Mouse (Mus musculus) splenic B cell, adult 2 months (primary cell): Measurements from ENCODE around the gene Dennd1b.

Source experiments
- DNase-seq: peaks from one replicate; pipeline ENCODE4 v3.0.0-alpha.2; 2011; ENCODE audit warnings: low read depth, low spot score
- H3K27me3 ChIP-seq: 2 replicates; pipeline ENCODE4 v1.6.1; 2012; ENCODE audit warnings: mild to moderate bottlenecking, low read length, moderate library complexity, mixed read lengths; ENCODE audit not compliant: control insufficient read depth, poor library complexity, insufficient read depth, severe bottlenecking
- H3K36me3 ChIP-seq: 2 replicates; pipeline ENCODE4 v1.6.1; 2012; ENCODE audit warnings: mild to moderate bottlenecking, low read length, moderate library complexity, mixed read lengths; ENCODE audit not compliant: control insufficient read depth, poor library complexity, insufficient read depth, severe bottlenecking

Gene Dennd1b

DNA sequence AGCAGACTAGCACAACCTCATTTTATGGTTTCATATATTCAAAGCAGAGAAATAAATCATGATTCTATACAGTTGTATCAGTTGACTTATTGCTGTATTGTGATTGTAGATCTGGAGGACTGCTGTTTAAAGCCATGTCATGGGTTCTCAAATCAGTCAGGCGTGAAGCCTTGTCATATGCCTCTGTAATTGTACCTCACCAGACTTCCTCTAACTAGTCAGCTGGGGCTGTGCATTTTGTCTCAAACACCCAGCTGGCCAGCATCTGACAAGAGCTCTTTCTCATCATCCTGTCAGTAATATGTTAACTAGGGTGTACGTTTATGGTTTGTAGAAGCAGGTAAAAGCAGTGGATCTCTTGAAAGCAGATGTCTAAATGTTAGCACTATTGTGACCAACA, 104.0 kb downstream of the Dennd1b start:
- peak; percentile 89 for DNase-seq
- no peaks in the 10 kb centered on the region for H3K27me3 ChIP-seq
- peaks cover 6% of the 10 kb centered on the region for H3K36me3 ChIP-seq

DNA sequence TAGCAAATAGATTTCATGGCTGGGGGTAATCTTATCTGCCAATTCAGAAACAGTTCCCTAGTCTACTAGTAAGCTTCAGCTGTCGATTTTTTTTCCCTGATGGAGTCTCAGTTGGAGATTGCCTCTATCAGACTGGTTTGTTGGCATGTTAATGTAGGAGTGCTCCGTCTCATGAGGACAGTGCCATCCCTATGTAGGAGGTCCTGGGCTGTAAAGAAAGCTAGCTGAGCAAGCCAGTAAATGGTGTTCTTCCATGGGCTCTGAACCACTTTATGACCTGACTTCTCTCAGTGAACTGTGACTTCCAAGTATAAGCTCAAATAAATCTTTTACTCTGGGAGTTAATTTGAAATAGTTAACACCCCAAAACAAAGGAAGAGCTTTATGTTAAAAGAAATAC, 107.8 kb downstream of the Dennd1b start:
- H3K36me3 ChIP-seq: 0 out of 2 replicates have a peak, but pooled peaks cover 1% of the 10 kb centered on the region
- no peaks in the 10 kb centered on the region for H3K27me3 ChIP-seq
- DNase-seq: no peak

DNA sequence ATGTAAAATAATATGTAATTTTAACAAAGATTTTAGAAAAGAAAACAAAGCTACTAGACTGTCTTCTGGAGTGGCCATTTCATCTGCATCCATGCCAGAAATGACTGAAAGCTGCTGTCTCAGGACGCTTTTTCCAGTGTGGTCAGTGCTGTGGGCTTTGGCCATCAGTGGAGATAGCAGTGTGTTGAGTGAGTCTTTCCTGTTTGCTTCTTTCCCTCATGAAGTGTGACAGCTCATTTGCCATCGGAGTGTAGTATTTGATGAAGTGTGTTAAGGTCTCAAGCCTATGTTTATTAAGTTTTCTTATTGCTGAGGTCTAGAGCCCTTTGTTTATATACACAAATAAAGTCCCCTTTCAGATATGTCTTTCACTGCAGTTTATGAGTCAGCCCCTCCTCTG, 112.4 kb downstream of the Dennd1b start:
- DNase-seq: no peak
- peaks cover 2% of the 10 kb centered on the region; the same call in 1 of the 2 replicates for H3K36me3 ChIP-seq
- H3K27me3 ChIP-seq: no peaks in the 10 kb centered on the region

DNA sequence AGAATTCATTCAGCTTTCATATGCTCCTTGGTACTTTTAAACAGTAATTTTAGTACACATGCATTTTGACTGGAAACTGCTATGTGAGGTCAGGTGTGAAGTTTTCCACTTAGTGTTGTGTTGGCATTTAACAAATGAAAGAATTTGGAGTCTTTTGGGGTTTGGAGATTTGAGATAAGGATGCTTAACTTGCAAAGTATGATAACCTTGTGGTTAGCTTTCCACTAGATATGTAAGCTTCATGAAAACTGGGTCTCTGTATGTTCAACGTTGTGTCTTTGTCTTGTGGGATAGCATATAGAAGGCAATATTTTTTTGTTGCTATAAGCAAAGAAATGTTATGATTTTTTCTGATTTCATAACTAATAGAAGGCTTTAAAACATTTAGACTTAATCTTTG, 114.8 kb downstream of the Dennd1b start:
- H3K27me3 ChIP-seq: no peaks in the 10 kb centered on the region
- peaks cover 2% of the 10 kb centered on the region; the same call in 1 of the 2 replicates for H3K36me3 ChIP-seq
- DNase-seq: no peak

DNA sequence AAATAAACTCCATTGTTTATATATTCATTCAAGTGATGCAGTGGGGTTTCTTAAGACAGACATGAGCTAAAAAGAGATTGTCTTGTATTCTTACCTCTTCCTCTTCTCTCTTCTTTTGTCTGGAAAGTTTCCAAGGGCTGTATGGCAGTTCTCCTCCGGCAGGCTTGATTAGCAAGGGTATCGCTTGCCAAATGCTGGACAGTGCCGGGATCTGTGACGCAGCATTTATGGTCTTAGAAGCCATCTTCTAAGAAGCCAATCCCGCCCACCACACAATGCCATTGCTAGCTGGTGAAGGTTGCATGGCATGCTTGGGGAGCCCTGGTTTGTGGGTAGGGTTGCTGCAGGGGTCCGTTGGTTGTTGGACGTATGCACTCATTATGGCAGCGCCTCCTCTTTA, 115.8 kb downstream of the Dennd1b start:
- Histone ChIP-seq H3K36me3 (peaks cover 2% of the 10 kb centered on the region; the same call in 1 of the 2 replicates), H3K27me3 (no peaks in the 10 kb centered on the region)
- no peak for DNase-seq

DNA sequence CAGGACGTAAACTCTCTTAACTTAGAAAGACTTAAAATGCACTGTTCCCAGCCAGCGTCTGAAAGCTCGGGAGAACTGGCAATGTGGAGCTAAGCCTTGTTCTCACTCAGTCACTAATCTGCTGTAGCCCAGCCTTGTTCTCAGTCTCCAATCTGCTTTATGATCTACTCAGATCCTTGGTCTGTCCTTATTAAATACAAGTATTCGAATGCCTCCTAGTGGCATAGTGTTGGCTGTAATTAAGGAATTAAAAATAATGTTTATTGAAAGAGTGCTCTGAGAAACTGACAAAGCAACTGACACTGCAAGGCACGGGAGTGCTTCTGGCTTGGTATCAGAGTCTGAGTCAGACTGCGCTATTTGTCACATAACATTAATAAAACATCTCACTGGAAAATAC, 116.3 kb downstream of the Dennd1b start:
- H3K36me3 ChIP-seq: peaks cover 2% of the 10 kb centered on the region; the same call in 1 of the 2 replicates
- peak; percentile 19 for DNase-seq

DNA sequence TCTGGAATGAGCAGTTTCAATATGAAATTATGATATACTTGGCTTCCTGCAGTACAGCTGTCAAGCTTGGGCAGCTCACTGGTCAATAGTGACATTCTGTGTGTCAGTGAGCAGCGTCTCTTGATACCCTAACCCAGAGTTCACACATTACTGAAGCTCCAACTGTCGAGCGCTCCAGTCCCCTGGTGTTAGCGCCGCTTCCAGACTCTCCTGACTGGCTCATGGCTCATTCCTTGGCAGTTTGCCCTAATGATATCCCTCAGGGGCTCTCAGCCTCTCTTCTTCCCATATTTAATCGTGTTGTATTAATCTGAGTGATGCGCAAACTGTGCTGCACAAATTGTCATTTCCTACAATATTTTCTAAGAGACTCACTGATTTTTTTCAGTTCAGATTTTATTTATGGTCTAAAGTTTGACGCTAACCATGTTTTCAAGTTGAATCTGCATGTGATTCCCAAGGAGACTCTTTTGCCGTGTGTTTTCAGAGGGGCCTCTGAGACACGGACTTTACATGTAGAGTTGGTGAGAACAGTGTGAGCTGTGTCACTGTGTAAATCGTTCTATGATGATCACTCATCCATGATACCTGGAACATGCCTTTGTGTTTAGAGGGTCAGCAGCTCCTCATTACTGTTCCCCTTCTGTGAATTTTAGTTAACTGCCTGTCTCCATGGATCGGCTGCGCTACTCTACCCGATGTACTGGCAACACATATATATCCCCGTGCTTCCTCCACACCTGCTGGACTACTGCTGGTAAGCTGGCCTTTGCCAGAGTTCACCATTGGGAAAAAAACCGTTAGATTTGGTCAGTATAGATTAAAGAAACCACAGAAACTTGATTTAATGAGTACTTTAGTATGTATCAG, 117.5 kb downstream of the Dennd1b start:
- DNase-seq: no peak
- H3K36me3 ChIP-seq: peaks cover 2% of the 10 kb centered on the region; the same call in 1 of the 2 replicates
- no peaks in the 10 kb centered on the region for H3K27me3 ChIP-seq

More for the DNA sequence above, 116.3 kb downstream of the Dennd1b start:
- H3K27me3 ChIP-seq: no peaks in the 10 kb centered on the region

DNA sequence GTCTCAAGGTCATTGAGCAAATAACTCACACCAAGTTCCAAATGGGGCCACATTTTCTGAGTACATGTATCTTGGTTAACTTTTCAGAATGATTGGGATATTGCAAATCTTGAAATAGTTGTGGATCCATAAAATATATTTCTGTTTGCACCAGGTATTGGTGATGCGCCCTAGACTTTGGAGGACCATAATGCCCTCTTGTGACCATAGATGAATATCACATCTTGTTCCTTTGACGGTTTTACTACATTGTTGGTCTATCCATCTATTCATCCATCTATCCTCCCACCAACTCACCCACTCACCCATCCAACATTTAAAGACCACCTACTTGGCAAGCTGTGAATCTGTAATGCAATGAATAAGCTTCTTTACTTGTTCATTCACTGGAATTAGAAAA, 120.1 kb downstream of the Dennd1b start:
- H3K36me3 ChIP-seq: peaks cover 2% of the 10 kb centered on the region; the same call in 1 of the 2 replicates
- DNase-seq: peak; percentile 46
- no peaks in the 10 kb centered on the region for H3K27me3 ChIP-seq

DNA sequence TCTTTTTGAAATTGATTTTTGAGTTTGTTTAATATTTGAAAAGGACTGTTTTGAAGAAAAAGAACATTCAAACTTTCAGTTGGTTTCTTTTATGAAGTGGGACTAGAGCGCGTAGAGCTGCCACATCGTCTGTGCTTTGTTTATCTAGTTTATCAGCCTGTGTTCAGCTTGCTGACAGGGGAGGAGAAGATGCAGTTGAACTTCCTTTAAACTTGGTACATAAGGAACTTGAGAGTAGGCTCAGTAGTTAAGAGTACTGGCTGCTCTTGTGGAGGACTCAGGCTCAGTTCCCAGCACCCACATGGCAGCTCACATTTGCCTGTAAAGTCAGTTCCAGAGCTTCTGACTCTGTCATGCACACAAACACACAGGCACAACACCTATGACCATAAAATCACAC, 124.3 kb downstream of the Dennd1b start:
- Histone ChIP-seq H3K27me3 (no peaks in the 10 kb centered on the region), H3K36me3 (peaks cover 2% of the 10 kb centered on the region; the same call in 1 of the 2 replicates)
- no peak for DNase-seq

DNA sequence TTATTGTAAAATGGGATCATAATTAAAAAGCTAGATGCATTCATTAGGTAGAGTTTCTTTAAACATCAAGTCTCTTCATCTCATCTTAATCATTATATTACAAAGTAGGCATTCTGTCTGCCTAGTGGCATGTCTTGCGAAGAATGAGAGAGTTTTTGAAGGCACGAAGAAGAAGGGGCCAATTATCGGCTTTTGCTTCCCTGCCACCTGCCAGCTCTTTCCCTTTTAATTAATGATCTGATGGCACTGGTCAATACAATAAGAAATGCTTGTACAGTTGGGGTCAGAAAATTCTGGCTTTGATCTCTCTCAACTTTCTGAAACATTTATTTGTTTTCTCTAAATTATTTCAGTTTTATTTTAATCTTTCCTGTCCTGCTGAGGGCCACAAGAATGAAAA, 127.5 kb downstream of the Dennd1b start:
- H3K27me3 ChIP-seq: no peaks in the 10 kb centered on the region
- 0 out of 2 replicates have a peak, but pooled peaks cover 2% of the 10 kb centered on the region for H3K36me3 ChIP-seq
- DNase-seq: no peak

DNA sequence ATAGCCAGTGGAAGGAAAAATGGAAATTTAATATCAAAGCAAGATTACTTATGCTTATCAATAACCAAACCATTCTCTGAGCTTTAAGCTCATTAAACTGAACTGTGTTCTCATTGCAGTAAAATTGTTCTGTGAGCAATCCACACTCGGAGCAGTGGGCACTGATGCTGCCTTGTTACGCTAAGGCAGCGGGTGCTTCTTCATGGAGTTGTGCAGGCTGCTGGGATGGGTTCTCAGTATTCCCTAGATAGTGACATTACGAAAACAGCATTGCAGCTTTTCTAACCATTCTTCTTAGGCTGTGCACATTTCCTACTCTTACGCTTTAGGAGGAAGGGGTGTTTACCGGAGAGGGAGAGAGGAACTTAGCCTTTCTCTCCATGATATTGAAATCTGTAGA, 128.5 kb downstream of the Dennd1b start:
- DNase-seq: no peak
- peaks cover 2% of the 10 kb centered on the region; the same call in 1 of the 2 replicates for H3K36me3 ChIP-seq

DNA sequence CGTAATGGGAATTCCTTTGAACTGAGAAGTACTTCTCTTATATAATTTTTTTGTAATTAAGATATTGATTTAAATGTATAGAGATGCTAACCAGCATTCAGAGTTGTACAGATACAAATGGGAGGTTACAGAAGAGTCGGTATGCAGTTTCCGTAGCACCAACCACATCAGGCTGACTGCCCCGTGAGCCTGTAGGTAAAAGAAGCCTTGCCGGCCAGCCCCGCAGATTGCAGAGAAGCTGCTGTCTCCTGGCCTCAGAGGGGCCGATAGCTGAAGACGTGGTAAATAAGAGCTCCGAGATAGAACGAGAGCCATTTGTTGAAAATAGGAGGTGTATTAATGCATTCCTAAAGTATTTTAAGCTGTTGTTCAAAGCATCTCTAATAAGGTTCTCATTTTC, 128.9 kb downstream of the Dennd1b start:
- DNase-seq: no peak
- Histone ChIP-seq H3K36me3 (peaks cover 2% of the 10 kb centered on the region; the same call in 1 of the 2 replicates), H3K27me3 (no peaks in the 10 kb centered on the region)

More for the DNA sequence above, 128.5 kb downstream of the Dennd1b start:
- H3K27me3 ChIP-seq: no peaks in the 10 kb centered on the region

DNA sequence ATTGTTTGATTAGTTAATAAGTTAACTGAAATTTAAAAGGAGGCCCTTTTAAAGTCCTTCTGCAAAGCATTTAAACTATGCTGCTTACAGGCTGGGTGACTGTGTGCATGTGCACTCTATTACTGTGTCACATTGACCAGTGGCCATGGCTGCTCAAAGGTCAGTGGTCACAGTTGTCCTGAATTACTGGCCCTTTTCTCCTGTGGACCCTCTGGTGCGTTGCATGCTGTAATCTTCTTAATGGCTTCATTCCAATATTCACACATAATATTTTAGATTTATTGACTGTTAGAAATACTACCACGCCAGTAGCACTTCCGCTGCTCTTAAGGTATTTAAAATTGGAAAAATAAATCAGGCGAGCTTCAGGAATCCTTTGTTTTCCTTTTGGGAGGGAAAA, 129.5 kb downstream of the Dennd1b start:
- DNase-seq: no peak
- Histone ChIP-seq H3K27me3 (no peaks in the 10 kb centered on the region), H3K36me3 (peaks cover 2% of the 10 kb centered on the region; the same call in 1 of the 2 replicates)

DNA sequence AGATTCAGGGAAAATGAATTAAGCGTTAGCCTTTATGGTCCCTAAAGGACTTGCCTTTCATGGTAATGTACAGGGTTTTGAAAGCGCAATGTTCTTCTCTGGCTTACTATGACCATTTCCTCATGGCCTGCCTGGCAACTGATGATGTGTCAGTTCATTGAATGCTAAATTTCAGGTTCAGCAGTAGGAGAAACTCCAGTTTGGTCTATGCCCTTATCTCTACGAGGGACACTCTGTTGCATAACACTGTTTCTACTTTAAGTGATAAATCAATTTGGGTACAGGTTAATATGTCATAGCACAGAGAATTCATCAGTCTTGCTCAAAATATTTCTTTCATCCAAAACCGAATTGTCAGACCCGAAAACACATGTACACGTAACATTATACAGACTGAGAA, 133.1 kb downstream of the Dennd1b start:
- Histone ChIP-seq H3K36me3 (no peaks in the 10 kb centered on the region; the same call in 1 of the 2 replicates), H3K27me3 (no peaks in the 10 kb centered on the region)
- DNase-seq: no peak

DNA sequence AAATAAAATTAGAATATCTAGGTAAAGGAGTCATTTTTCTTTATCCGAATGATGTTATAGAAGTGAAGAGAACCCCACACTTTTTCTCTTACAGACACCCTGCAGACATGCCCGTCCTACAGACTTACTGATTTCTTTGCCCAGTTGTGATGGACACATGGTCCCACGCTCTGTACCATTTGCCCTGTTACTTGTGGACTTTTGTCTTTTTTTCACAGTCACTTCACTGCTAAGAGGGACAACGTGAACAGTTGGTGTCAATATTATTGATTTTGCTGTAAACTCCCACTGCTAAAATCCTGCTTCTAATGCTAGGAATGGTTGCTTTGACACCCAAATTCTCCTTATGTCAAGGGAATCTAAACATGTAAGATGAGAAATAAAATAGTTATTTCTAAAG, 134.9 kb downstream of the Dennd1b start:
- Histone ChIP-seq H3K27me3 (no peaks in the 10 kb centered on the region), H3K36me3 (no peaks in the 10 kb centered on the region; the same call in 1 of the 2 replicates)
- DNase-seq: no peak
